Mouse (Mus musculus) embryonic fibroblast, embryonic 13.5 days (primary cell): ENCODE results near the gene Sirpa. TPM values are rescaled to one million over a fixed set of nuclear protein-coding genes. Genes with fewer than 3 reads are reported as not detected.

ENCODE experiments used
- H3K27ac ChIP-seq: 2 replicates; pipeline ENCODE4 v1.5.1; 2012; ENCODE audit warnings: low read length, control low read depth, inconsistent platforms; ENCODE audit not compliant: insufficient read depth
- H3K4me1 ChIP-seq: 2 replicates; pipeline ENCODE4 v1.6.1; 2011; ENCODE audit warnings: low read length; ENCODE audit not compliant: control insufficient read depth, insufficient read depth
- H3K4me3 ChIP-seq: 2 replicates; pipeline ENCODE4 v1.5.1; 2011; ENCODE audit warnings: mild to moderate bottlenecking, control low read depth, low read length; ENCODE audit not compliant: insufficient read depth
- CTCF ChIP-seq: IDR thresholded peaks from 2 replicates; pipeline ENCODE4 v1.5.1; 2011; ENCODE audit warnings: mild to moderate bottlenecking, control low read depth, low read length, moderate library complexity, borderline replicate concordance; ENCODE audit not compliant: insufficient read depth
- POLR2A ChIP-seq: IDR thresholded peaks from 2 replicates; pipeline ENCODE4 v1.6.1; 2011; ENCODE audit warnings: low read depth, mild to moderate bottlenecking, control low read depth, low read length, moderate library complexity
- polyA plus RNA-seq: library from polyadenylated mRNA; stranded (reverse); fragments of >200 nt; gene quantifications from 2 replicates; pipeline ENCODE4 v1.2.4, GENCODE M21; 2011; ENCODE audit warnings: low read depth; ENCODE audit not compliant: missing spikeins, insufficient read length

Gene Sirpa
- polyA plus RNA-seq, 1 experiment: 26.0 TPM

DNA sequence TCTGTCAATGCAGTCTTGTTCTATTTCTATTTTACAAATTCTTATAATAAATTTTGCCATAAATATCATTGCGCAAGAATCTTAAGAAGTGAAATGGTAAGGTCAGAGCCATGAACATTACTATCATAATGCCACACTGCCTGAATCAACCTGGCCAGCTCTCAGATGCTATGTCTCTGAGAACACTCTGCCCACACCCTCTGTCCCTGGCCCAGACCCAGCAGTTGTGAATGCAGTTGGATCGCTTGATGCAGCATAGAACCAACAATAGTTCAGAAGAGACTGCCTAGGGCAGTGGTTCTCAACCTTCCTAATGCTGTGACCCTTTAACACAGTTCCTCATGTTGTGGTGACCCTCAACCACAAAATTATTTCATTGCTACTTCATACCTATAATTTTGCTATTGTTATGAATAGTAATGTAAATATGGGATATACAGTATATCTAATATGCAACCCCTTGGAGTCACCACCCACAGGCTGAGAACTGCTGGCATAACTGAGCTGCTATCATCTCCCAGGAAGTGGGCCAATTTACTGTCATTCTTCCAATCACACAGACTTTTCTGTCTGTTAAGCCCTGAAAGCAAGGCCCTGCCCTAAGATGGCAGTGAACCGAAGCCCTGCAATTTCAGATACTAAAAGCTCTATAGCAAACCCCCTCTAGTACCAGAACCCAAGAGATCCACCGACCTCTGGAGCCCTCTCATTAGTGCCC is 61.8 kb downstream of the Sirpa start:
- no peak for TF ChIP-seq POLR2A
- no peak for TF ChIP-seq CTCF
- H3K4me3 ChIP-seq: no peak overlapping the region
- H3K4me1 ChIP-seq: no peaks in the 10 kb centered on the region
- no peak overlapping the region for H3K27ac ChIP-seq

DNA sequence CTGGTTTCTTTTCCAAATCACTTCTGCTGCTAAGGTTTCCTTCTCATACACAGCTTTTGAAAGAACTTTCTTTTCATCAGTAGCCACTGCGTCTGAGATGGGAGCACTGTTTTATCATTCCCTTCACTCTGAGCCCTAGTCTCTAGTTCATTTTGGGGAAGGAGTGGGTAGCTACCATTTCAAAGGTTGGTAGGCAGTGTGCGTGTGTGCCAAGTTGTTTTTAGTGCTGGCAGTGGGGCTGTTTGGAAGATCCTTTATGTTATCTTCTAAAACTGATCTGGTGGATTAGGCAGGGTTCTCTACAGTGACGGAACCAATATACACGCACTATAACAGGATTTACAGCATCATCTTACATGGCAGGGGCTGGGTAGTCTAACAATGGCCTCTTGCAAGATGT is 62.4 kb downstream of the Sirpa start:
- Histone ChIP-seq H3K4me1 (no peaks in the 10 kb centered on the region), H3K27ac (no peak overlapping the region), H3K4me3 (no peak overlapping the region)
- TF ChIP-seq POLR2A (no peak), CTCF (no peak)

DNA sequence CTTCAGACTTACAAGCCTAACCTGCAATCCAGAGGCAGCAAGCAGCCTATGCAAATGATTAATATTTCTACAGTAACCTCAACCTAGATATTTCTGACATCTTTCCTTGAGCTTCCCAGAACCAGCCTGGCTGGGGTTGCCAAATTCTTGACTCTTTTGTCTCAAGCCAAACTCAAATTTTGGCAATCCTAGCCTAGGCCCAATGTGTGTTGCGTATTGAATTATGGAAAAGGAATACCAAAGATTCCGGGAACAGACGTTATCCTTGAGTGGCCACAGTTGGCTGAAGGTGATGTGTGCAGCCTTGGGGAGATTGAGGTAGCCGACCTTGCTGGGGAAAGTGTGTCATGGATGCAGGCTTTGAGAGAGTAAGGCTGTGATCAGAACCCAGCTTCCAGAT is 66.2 kb downstream of the Sirpa start:
- TF ChIP-seq POLR2A: no peak
- no peak for TF ChIP-seq CTCF
- H3K27ac ChIP-seq: no peak overlapping the region
- H3K4me3 ChIP-seq: no peak overlapping the region
- no peaks in the 10 kb centered on the region for H3K4me1 ChIP-seq

DNA sequence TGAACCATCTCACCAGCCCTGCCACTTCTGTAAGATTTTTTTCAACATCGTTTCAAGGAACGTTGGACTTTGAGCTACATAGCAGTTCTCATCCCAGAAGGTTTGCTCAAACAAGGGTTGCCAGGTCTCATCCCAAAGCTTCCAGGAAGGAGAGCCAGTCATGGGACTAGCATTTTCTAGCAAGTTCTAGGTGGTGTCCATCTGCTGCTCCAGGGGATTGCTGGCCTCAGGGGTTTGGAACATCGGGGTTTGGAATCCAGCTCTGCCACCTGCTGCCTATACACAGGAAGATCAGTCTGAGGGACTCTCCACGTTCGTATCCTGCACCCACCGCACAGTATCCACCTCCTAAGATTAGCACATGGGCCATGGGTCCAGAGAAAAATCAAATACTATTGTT is 67.4 kb downstream of the Sirpa start:
- TF ChIP-seq POLR2A (no peak), CTCF (no peak)

DNA sequence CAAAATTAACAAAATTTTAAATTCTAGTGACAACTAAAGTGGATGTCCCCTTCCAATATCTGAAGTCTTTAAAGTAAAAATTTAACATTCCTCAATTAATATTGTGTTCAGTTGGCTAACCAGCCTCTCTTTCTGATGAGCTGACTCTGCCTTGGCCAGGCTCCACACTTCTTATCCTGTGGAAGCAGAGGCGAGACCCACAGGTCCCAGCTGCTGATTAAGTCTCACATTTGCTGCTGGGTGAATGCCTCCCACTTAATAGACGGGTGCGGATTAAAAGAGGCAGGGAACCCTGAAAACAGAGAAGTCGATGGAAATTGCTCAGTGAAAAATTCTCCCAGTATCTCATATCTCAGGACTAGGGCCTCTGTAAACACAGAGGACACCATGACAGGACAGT is 69.8 kb downstream of the Sirpa start:
- H3K4me1 ChIP-seq: no peaks in the 10 kb centered on the region
- no peak for TF ChIP-seq POLR2A
- TF ChIP-seq CTCF: no peak
- no peak overlapping the region for H3K27ac ChIP-seq
- no peak overlapping the region for H3K4me3 ChIP-seq

More for the DNA sequence above, 67.4 kb downstream of the Sirpa start:
- H3K4me3 ChIP-seq: no peak overlapping the region
- H3K27ac ChIP-seq: no peak overlapping the region
- no peaks in the 10 kb centered on the region for H3K4me1 ChIP-seq

DNA sequence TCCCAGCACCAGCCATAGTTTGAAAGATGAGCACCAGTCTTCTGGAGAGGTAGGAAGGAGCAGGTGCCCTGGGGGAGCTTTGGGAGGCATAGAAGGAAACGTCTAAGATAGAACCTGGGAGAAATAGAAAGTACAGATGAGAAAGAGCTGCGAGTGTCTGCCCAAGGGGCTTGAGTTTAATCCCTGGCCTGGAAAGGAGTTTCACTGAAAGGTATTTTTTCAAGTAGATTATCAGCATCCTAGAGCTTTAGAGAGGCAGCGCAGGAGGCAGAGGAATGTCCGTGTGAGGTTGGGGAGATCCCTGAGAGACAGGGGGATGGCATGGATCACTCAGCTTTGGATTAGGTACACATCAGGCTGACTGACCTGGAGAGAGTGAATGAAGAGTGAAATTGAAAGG is 79.3 kb downstream of the Sirpa start:
- no peak overlapping the region for H3K4me3 ChIP-seq
- no peak for TF ChIP-seq CTCF
- no peak for TF ChIP-seq POLR2A
- no peaks in the 10 kb centered on the region for H3K4me1 ChIP-seq
- no peak overlapping the region for H3K27ac ChIP-seq

DNA sequence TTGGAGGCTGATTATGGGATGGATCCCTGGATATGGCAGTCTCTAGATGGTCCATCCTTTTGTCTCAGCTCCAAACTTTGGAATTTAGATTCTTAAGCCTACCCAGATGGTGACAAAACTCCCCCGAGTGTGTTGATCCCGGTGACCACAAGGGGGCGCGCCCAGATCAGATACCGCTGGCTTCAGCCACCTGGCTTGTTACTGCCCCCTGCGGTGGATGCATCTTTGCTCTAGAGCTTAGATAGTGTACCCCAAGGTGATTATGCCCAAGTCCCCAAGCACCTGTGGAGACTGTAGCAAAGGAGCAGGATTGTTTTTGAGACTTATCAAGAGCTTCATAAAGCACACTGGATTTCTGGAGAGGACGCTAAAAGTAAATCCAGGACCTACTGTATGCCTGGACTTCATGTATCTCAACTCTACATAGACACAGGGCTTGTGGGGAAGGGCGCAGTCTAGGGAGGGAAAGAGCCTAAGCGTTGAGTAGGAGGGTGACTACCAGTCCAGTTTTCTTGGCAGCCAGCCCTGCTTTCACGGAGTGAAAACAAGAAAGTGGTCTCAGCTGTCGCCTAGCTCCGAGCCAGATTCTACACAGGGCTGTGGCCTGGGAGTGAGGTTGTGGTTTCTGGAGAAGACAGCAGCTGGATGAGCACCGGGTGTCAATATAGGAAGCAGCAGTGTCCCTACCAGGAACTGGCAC is 82.5 kb downstream of the Sirpa start:
- no peaks in the 10 kb centered on the region for H3K4me1 ChIP-seq
- no peak overlapping the region for H3K4me3 ChIP-seq
- no peak overlapping the region for H3K27ac ChIP-seq
- TF ChIP-seq POLR2A (no peak), CTCF (peak; percentile 93)

DNA sequence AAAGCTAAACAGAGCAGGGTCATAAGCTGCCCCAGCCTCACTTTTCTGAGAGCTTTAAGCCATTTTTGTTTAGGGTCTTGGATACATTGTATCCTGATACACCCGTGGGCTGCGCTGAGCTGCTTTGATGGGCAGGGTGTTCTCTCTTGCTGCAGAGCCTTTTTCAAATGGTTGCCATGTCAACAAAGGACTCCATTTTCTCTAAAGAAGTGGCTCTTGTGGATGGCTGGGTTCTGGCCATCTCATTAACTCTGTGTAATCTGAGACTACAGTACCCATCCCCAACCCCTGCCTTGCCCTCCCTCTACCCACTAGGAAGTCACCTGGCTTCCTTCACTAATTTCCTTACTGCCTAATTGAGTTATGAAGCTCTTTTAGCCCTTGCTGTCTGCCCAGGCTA is 85.0 kb downstream of the Sirpa start:
- H3K27ac ChIP-seq: no peak overlapping the region
- H3K4me1 ChIP-seq: no peaks in the 10 kb centered on the region
- no peak overlapping the region for H3K4me3 ChIP-seq
- TF ChIP-seq CTCF (no peak), POLR2A (no peak)

DNA sequence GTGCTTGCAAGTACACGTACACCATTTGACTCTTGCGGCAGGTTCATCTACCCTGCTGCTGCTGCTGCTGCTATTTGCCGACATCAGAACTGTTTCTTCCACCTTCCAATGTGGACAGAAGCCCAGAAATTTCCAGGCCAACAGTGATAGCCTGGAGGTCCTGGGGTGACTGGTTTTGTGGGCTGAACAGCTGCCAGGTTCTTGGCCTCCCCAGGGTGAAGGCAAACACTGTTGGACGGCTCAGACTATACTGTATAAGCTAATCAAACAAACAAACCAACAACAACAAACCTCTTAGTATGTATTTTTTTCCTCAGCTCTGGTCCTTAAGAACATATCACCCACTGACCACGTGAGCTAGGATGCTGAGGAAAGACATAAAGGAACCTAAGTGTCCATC is 86.4 kb downstream of the Sirpa start:
- TF ChIP-seq CTCF: no peak
- TF ChIP-seq POLR2A: no peak
- Histone ChIP-seq H3K4me3 (no peak overlapping the region), H3K27ac (no peak overlapping the region), H3K4me1 (no peaks in the 10 kb centered on the region)

DNA sequence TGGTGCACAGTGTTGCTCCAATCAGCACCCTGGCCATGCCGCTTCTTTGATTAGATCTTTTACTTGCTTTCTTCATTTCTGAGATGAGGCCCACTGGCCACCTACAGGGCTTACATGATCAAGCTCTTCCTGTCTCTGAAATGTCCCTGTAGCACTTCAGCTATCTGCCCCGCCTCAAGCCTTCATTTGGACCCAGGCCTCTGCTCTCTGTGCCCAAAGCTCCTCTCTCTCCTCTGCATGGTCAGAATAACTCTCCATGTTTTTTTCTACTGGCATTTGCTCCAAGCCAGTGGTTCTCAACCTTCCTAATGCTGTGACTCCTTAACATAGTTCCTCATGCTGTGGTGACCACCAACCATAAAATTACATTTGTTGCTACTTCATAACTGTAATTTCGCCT is 87.6 kb downstream of the Sirpa start:
- Histone ChIP-seq H3K27ac (no peak overlapping the region), H3K4me3 (no peak overlapping the region), H3K4me1 (no peaks in the 10 kb centered on the region)
- TF ChIP-seq CTCF (no peak), POLR2A (no peak)

Other genes starting within 250 kb of the Sirpa start
- not detected in 2 replicates for gene Il1b, start 221.7 kb upstream of the Sirpa start, polyA plus RNA-seq
- gene F830045P16Rik, start 56.2 kb upstream of the Sirpa start, polyA plus RNA-seq: not detected in 2 replicates
- gene Pdyn, start 107.0 kb downstream of the Sirpa start, polyA plus RNA-seq: not detected in 2 replicates
- 17.4 and 18.4 TPM in 2 replicates for gene Stk35, start 207.7 kb downstream of the Sirpa start, polyA plus RNA-seq